Mouse (Mus musculus): Measurements from ENCODE around the gene Amhr2. TPM values are rescaled to one million over a fixed set of nuclear protein-coding genes. Genes with fewer than 3 reads are reported as not detected.

Amhr2 gene
- polyA plus RNA-seq, 1 experiment from 2014 or later: 0.97 TPM

- peak overlapping the region; percentile 85 for H3K4me2 ChIP-seq (ENCODE audit: low read length)
- ATAC-seq (replicated peaks; ENCODE audit: low FRiP score, low TSS enrichment, low read depth) (no peak), DNase-seq (ENCODE audit: low spot score) (no peak)
- peaks cover 32% of the 10 kb centered on the region for H3K36me3 ChIP-seq (ENCODE audit: control insufficient read depth, insufficient read depth, low read length)
- no peaks in the 10 kb centered on the region for H3K27me3 ChIP-seq (replicated peaks; ENCODE audit: control insufficient read depth, insufficient read depth, low read length)
- H3K4me3 ChIP-seq (ENCODE audit: low read depth, low read length): peak overlapping the region; percentile 87
- H3K27ac ChIP-seq (ENCODE audit: low read depth): peak overlapping the region; percentile 98
- H3K4me1 ChIP-seq (replicated peaks; ENCODE audit: control insufficient read depth, insufficient read depth, low read length): peaks cover 11% of the 10 kb centered on the region; the same call in 1 of the 2 replicates
- H3K9me3 ChIP-seq (ENCODE audit: control insufficient read depth, low read length): no peaks in the 10 kb centered on the region
- WGBS: 0% methylated on average over 10 of the region's 10 CpGs
- H3K9ac ChIP-seq (ENCODE audit: low read length): peak overlapping the region; percentile 97
Observed at GRCm38 (mm10) chr15:102471295-102471645, 26.1 kb downstream of the Amhr2 start.

GRCm38 (mm10) chr15:102471727-102472126 is 26.6 kb downstream of the Amhr2 start:
- Histone ChIP-seq H3K4me3 (ENCODE audit: low read depth, low read length) (peak overlapping the region; percentile 87), H3K36me3 (ENCODE audit: control insufficient read depth, insufficient read depth, low read length) (peaks cover 37% of the 10 kb centered on the region), H3K9me3 (ENCODE audit: control insufficient read depth, low read length) (no peaks in the 10 kb centered on the region), H3K27me3 (replicated peaks; ENCODE audit: control insufficient read depth, insufficient read depth, low read length) (no peaks in the 10 kb centered on the region), H3K4me2 (ENCODE audit: low read length) (peak overlapping the region; percentile 85), H3K27ac (ENCODE audit: low read depth) (no peak overlapping the region), H3K4me1 (replicated peaks; ENCODE audit: control insufficient read depth, insufficient read depth, low read length) (peaks cover 11% of the 10 kb centered on the region; the same call in 1 of the 2 replicates), H3K9ac (ENCODE audit: low read length) (peak overlapping the region; percentile 97)
- ATAC-seq (replicated peaks; ENCODE audit: low FRiP score, low TSS enrichment, low read depth) (no peak), DNase-seq (ENCODE audit: low spot score) (no peak)

- no peaks in the 10 kb centered on the region for H3K27me3 ChIP-seq (replicated peaks; ENCODE audit: control insufficient read depth, insufficient read depth, low read length)
- DNase-seq (ENCODE audit: low spot score) (no peak), ATAC-seq (replicated peaks; ENCODE audit: low FRiP score, low TSS enrichment, low read depth) (no peak)
- peaks cover 52% of the 10 kb centered on the region for H3K36me3 ChIP-seq (ENCODE audit: control insufficient read depth, insufficient read depth, low read length)
- H3K9ac ChIP-seq (ENCODE audit: low read length): no peak overlapping the region
- 76% methylated on average over 2 of the region's 2 CpGs for WGBS
- H3K9me3 ChIP-seq (ENCODE audit: control insufficient read depth, low read length): no peaks in the 10 kb centered on the region
- no peak overlapping the region for H3K27ac ChIP-seq (ENCODE audit: low read depth)
- H3K4me1 ChIP-seq (replicated peaks; ENCODE audit: control insufficient read depth, insufficient read depth, low read length): peaks cover 11% of the 10 kb centered on the region; the same call in 1 of the 2 replicates
- H3K4me3 ChIP-seq (ENCODE audit: low read depth, low read length): no peak overlapping the region
- H3K4me2 ChIP-seq (ENCODE audit: low read length): no peak overlapping the region
Observed at GRCm38 (mm10) chr15:102473246-102473645, 28.1 kb downstream of the Amhr2 start.

- Histone ChIP-seq H3K27ac (ENCODE audit: low read depth) (no peak overlapping the region), H3K4me2 (ENCODE audit: low read length) (no peak overlapping the region), H3K9ac (ENCODE audit: low read length) (no peak overlapping the region), H3K9me3 (ENCODE audit: control insufficient read depth, low read length) (no peaks in the 10 kb centered on the region), H3K4me3 (ENCODE audit: low read depth, low read length) (no peak overlapping the region), H3K27me3 (replicated peaks; ENCODE audit: control insufficient read depth, insufficient read depth, low read length) (no peaks in the 10 kb centered on the region), H3K4me1 (replicated peaks; ENCODE audit: control insufficient read depth, insufficient read depth, low read length) (peaks cover 11% of the 10 kb centered on the region; the same call in 1 of the 2 replicates), H3K36me3 (ENCODE audit: control insufficient read depth, insufficient read depth, low read length) (peaks cover 65% of the 10 kb centered on the region)
- DNase-seq (ENCODE audit: low spot score) (no peak), ATAC-seq (replicated peaks; ENCODE audit: low FRiP score, low TSS enrichment, low read depth) (no peak)
- WGBS: 96% methylated on average over 2 of the region's 2 CpGs
Observed at GRCm38 (mm10) chr15:102474520-102474919, 29.4 kb downstream of the Amhr2 start.

GRCm38 (mm10) chr15:102483136-102483535 is 38.0 kb downstream of the Amhr2 start:
- DNase-seq (ENCODE audit: low spot score): no peak
- Histone ChIP-seq H3K36me3 (ENCODE audit: control insufficient read depth, insufficient read depth, low read length) (peaks cover 95% of the 10 kb centered on the region), H3K9me3 (ENCODE audit: control insufficient read depth, low read length) (no peaks in the 10 kb centered on the region), H3K27me3 (replicated peaks; ENCODE audit: control insufficient read depth, insufficient read depth, low read length) (no peaks in the 10 kb centered on the region), H3K9ac (ENCODE audit: low read length) (no peak overlapping the region), H3K27ac (ENCODE audit: low read depth) (no peak overlapping the region), H3K4me1 (replicated peaks; ENCODE audit: control insufficient read depth, insufficient read depth, low read length) (no peaks in the 10 kb centered on the region), H3K4me3 (ENCODE audit: low read depth, low read length) (no peak overlapping the region), H3K4me2 (ENCODE audit: low read length) (no peak overlapping the region)
- WGBS: 89% methylated on average over 3 of the region's 3 CpGs
- no peak for ATAC-seq (replicated peaks; ENCODE audit: low FRiP score, low TSS enrichment, low read depth)

- no peak for ATAC-seq (replicated peaks; ENCODE audit: low FRiP score, low TSS enrichment, low read depth)
- Histone ChIP-seq H3K4me1 (replicated peaks; ENCODE audit: control insufficient read depth, insufficient read depth, low read length) (no peaks in the 10 kb centered on the region), H3K27ac (ENCODE audit: low read depth) (no peak overlapping the region), H3K36me3 (ENCODE audit: control insufficient read depth, insufficient read depth, low read length) (peaks cover 95% of the 10 kb centered on the region), H3K4me3 (ENCODE audit: low read depth, low read length) (no peak overlapping the region), H3K4me2 (ENCODE audit: low read length) (no peak overlapping the region), H3K27me3 (replicated peaks; ENCODE audit: control insufficient read depth, insufficient read depth, low read length) (no peaks in the 10 kb centered on the region), H3K9me3 (ENCODE audit: control insufficient read depth, low read length) (no peaks in the 10 kb centered on the region), H3K9ac (ENCODE audit: low read length) (no peak overlapping the region)
- DNase-seq (ENCODE audit: low spot score): no peak
- WGBS: 88% methylated on average over 12 of the region's 12 CpGs
Observed at GRCm38 (mm10) chr15:102485853-102486252, 40.7 kb downstream of the Amhr2 start.

GRCm38 (mm10) chr15:102487664-102488063 is 42.5 kb downstream of the Amhr2 start:
- DNase-seq (ENCODE audit: low spot score) (no peak), ATAC-seq (replicated peaks; ENCODE audit: low FRiP score, low TSS enrichment, low read depth) (no peak)
- no peak overlapping the region for H3K4me2 ChIP-seq (ENCODE audit: low read length)
- no peaks in the 10 kb centered on the region for H3K27me3 ChIP-seq (replicated peaks; ENCODE audit: control insufficient read depth, insufficient read depth, low read length)
- no peak overlapping the region for H3K27ac ChIP-seq (ENCODE audit: low read depth)
- 58% methylated on average over 1 of the region's 1 CpGs for WGBS
- H3K4me3 ChIP-seq (ENCODE audit: low read depth, low read length): no peak overlapping the region
- no peaks in the 10 kb centered on the region for H3K9me3 ChIP-seq (ENCODE audit: control insufficient read depth, low read length)
- H3K36me3 ChIP-seq (ENCODE audit: control insufficient read depth, insufficient read depth, low read length): peaks cover 95% of the 10 kb centered on the region
- H3K4me1 ChIP-seq (replicated peaks; ENCODE audit: control insufficient read depth, insufficient read depth, low read length): no peaks in the 10 kb centered on the region
- H3K9ac ChIP-seq (ENCODE audit: low read length): no peak overlapping the region

GRCm38 (mm10) chr15:102498322-102498721 is 53.2 kb downstream of the Amhr2 start:
- Histone ChIP-seq H3K9me3 (ENCODE audit: control insufficient read depth, low read length) (no peaks in the 10 kb centered on the region), H3K9ac (ENCODE audit: low read length) (no peak overlapping the region), H3K4me1 (replicated peaks; ENCODE audit: control insufficient read depth, insufficient read depth, low read length) (no peaks in the 10 kb centered on the region), H3K4me2 (ENCODE audit: low read length) (no peak overlapping the region), H3K4me3 (ENCODE audit: low read depth, low read length) (no peak overlapping the region), H3K36me3 (ENCODE audit: control insufficient read depth, insufficient read depth, low read length) (peaks cover 99% of the 10 kb centered on the region), H3K27me3 (replicated peaks; ENCODE audit: control insufficient read depth, insufficient read depth, low read length) (no peaks in the 10 kb centered on the region), H3K27ac (ENCODE audit: low read depth) (no peak overlapping the region)
- DNase-seq (ENCODE audit: low spot score) (no peak), ATAC-seq (replicated peaks; ENCODE audit: low FRiP score, low TSS enrichment, low read depth) (no peak)
- WGBS: 91% methylated on average over 3 of the region's 3 CpGs

GRCm38 (mm10) chr15:102499370-102499769 is 54.2 kb downstream of the Amhr2 start:
- no peak overlapping the region for H3K4me3 ChIP-seq (ENCODE audit: low read depth, low read length)
- no peak overlapping the region for H3K27ac ChIP-seq (ENCODE audit: low read depth)
- ATAC-seq (replicated peaks; ENCODE audit: low FRiP score, low TSS enrichment, low read depth) (no peak), DNase-seq (ENCODE audit: low spot score) (no peak)
- 64% methylated on average over 3 of the region's 3 CpGs for WGBS
- H3K9me3 ChIP-seq (ENCODE audit: control insufficient read depth, low read length): no peaks in the 10 kb centered on the region
- H3K4me2 ChIP-seq (ENCODE audit: low read length): no peak overlapping the region
- no peak overlapping the region for H3K9ac ChIP-seq (ENCODE audit: low read length)
- peaks cover 99% of the 10 kb centered on the region for H3K36me3 ChIP-seq (ENCODE audit: control insufficient read depth, insufficient read depth, low read length)
- H3K27me3 ChIP-seq (replicated peaks; ENCODE audit: control insufficient read depth, insufficient read depth, low read length): no peaks in the 10 kb centered on the region
- H3K4me1 ChIP-seq (replicated peaks; ENCODE audit: control insufficient read depth, insufficient read depth, low read length): no peaks in the 10 kb centered on the region
